Mouse (Mus musculus) ES-E14 (cell line): ENCODE measurements at regions not wholly inside any gene's neighbourhood (a gene's known extent, or its start where the extent isn't known, plus 50 kb on each side); places are given as distances from the start of the nearest gene placed in this dataset.

Source experiments
- DNase-seq: peaks from one replicate; pipeline ENCODE4 v3.0.0-alpha.2; 2013; ENCODE audit warnings: low read depth, low spot score
- H3K27ac ChIP-seq: 2 replicates; pipeline ENCODE4 v1.5.1; 2012; ENCODE audit warnings: low read depth, mild to moderate bottlenecking, low read length, moderate library complexity, mixed read lengths; ENCODE audit not compliant: poor library complexity, insufficient read depth, severe bottlenecking
- H3K36me3 ChIP-seq: 2 replicates; pipeline ENCODE4 v1.6.1; 2012; ENCODE audit warnings: mild to moderate bottlenecking, low read length, moderate library complexity, mixed read lengths; ENCODE audit not compliant: control insufficient read depth, poor library complexity, insufficient read depth, severe bottlenecking
- H3K4me1 ChIP-seq, 2 experiments: fragments of 150-350 bp in 1 of 2; sonication (generic) in 1 of 2; 2 replicates each; pipeline ENCODE4 v1.6.1; 2012; ENCODE audit warnings: low read length in 2 of 2, mild to moderate bottlenecking in 1 of 2, mixed read lengths in 1 of 2; ENCODE audit not compliant: control insufficient read depth in 2 of 2, insufficient read depth in 2 of 2, poor library complexity in 1 of 2
- H3K4me3 ChIP-seq, 2 experiments: fragments of 150-350 bp in 1 of 2; sonication (generic) in 1 of 2; 2 replicates each; pipeline ENCODE4 v1.5.1; 2012; ENCODE audit warnings: low read length in 2 of 2, low read depth in 1 of 2, mild to moderate bottlenecking in 1 of 2, mixed read lengths in 1 of 2; ENCODE audit not compliant: insufficient read depth in 1 of 2, poor library complexity in 1 of 2, severe bottlenecking in 1 of 2
- H3K9ac ChIP-seq: 2 replicates; pipeline ENCODE4 v1.6.1; 2012; ENCODE audit warnings: low read depth, mild to moderate bottlenecking, low read length, mixed read lengths; ENCODE audit not compliant: poor library complexity, insufficient read depth, severe bottlenecking
- H3K9me3 ChIP-seq: fragments of 150-350 bp; sonication (generic); 2 replicates; pipeline ENCODE4 v1.6.1; 2012; ENCODE audit warnings: low read depth, mild to moderate bottlenecking, low read length; ENCODE audit not compliant: control insufficient read depth, insufficient read depth
- CHD2 ChIP-seq: IDR thresholded peaks from 2 replicates; pipeline ENCODE4 v1.6.1; 2014; ENCODE audit warnings: mild to moderate bottlenecking, low read depth, low read length, inconsistent platforms
- HCFC1 ChIP-seq: IDR thresholded peaks from 2 replicates; pipeline ENCODE4 v1.6.1; 2012; ENCODE audit warnings: low read length, inconsistent platforms, borderline replicate concordance; ENCODE audit not compliant: insufficient read depth
- MAFK ChIP-seq: IDR thresholded peaks from 2 replicates; pipeline ENCODE4 v1.6.1; 2014; ENCODE audit warnings: mild to moderate bottlenecking, low read depth, low read length, inconsistent platforms; ENCODE audit not compliant: insufficient read depth
- ZC3H11A ChIP-seq: IDR thresholded peaks from 2 replicates; pipeline ENCODE4 v1.6.1; 2012; ENCODE audit warnings: low read depth, mild to moderate bottlenecking, inconsistent platforms, low read length, borderline replicate concordance
- ZNF384 ChIP-seq: IDR thresholded peaks from 2 replicates; pipeline ENCODE4 v1.6.1; 2012; ENCODE audit warnings: low read depth, low read length, inconsistent platforms
- in situ Hi-C, 2 experiments: fragments of 600-800 bp; cut with MboI; formaldehyde crosslinking; loops; one replicate each; pipeline ENCODE4 v1.15.1; 2025; ENCODE audit warnings: low sequenced_read_pairs in 2 of 2, inconsistent platforms in 1 of 2; ENCODE audit not compliant: unreplicated experiment in 2 of 2

DNA sequence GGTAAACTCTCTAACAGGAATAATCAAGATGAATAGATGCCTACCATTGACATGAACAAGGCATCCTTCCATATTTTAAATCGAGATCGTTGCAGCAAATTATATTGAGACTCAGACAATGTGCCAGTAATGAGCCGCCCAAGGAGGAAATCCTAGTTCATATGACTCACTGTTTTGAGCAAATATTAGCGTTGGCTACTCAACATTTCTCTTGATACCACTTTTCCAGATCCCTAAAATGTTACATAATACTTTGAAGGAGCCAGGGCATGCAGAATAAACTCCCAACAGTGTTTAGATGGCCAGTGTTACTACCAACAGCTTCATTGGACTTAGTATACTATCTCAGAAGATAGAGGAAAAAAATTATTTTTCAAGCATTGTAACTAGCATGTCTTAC is 700.6 kb upstream of the Sox9 start:
- Histone ChIP-seq H3K4me3 (no peak overlapping the region), H3K36me3 (no peaks in the 10 kb centered on the region), H3K9me3 (no peaks in the 10 kb centered on the region), H3K27ac (no peak overlapping the region), H3K9ac (no peak overlapping the region), H3K4me1 (no peaks in the 10 kb centered on the region)
- no peak for TF ChIP-seq MAFK
- TF ChIP-seq HCFC1 = no peak
- TF ChIP-seq CHD2 = no peak
- TF ChIP-seq ZNF384 = no peak
- TF ChIP-seq ZC3H11A = no peak
- DNase-seq = no peak
- in situ Hi-C loops = no loop called here

DNA sequence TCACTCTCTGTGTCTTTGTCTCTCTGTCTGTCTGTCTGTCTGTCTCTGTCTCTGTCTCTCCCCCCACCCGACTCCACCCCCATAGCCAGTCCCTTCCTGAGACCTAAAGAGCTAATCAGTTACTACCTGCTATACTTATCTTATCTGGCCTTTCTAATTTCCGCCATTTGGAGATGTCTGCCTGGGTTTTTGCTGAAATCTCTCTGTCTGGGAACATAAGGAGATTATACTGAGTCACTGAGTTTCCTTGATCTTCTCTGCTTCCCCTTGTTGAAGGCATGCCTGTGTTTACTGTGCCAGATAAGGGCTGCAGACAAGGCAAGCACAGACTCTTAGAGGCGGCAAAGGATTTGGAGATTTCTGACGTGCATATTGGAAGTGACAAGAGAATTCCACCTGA is 699.0 kb upstream of the Sox9 start:
- Histone ChIP-seq H3K9me3 (no peaks in the 10 kb centered on the region), H3K27ac (no peak overlapping the region), H3K4me3 (no peak overlapping the region), H3K36me3 (no peaks in the 10 kb centered on the region), H3K4me1 (no peaks in the 10 kb centered on the region), H3K9ac (no peak overlapping the region)
- in situ Hi-C loops = no loop called here
- DNase-seq = no peak
- no peak for TF ChIP-seq CHD2
- no peak for TF ChIP-seq MAFK
- TF ChIP-seq ZNF384 = no peak
- TF ChIP-seq ZC3H11A = no peak
- TF ChIP-seq HCFC1 = no peak

DNA sequence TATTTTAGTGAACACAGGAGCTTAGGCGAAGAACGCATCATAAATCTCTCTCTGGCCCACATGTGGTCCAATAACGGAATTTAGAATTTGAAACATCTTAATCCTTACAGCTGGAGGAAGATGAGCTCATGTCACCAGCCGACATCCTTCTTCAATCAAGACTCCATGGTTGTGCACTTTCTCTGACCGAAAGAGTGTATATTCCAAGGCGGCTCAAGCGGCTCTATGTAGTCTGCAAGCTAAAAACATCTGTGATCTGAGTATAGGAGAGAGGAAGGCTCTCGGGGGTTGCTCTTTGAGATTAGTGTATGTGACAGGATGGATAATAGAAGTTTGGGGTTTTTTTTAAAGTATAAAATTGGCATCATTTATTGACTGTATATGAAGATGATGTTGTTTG is 689.9 kb upstream of the Sox9 start:
- in situ Hi-C loops = no loop called here
- H3K4me3 ChIP-seq = no peak overlapping the region
- no peak overlapping the region for H3K27ac ChIP-seq
- no peaks in the 10 kb centered on the region for H3K9me3 ChIP-seq
- H3K4me1 ChIP-seq = no peaks in the 10 kb centered on the region
- no peak for DNase-seq
- H3K9ac ChIP-seq = no peak overlapping the region
- H3K36me3 ChIP-seq = no peaks in the 10 kb centered on the region
- TF ChIP-seq CHD2 (no peak), HCFC1 (no peak), ZNF384 (no peak), MAFK (no peak), ZC3H11A (no peak)

DNA sequence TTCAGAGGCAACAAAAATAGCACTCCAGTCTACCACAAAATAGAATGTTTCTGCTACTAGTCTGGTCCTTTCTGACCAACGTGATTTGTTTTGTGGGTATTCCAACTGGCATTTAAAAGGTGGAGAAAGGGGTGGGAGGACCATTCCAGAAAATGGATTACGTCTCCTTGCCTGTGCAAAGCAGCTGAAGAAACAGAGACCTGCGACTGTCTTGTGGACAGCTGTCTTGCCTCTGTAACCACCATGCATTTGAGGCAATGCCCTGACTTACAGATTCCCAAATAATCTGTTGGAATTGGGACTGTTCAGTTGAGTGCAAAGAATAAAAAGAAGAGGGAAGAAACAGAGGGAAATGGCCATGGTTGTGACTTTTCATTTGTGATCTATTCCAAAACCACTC is 687.0 kb upstream of the Sox9 start:
- Histone ChIP-seq H3K9ac (no peak overlapping the region), H3K36me3 (no peaks in the 10 kb centered on the region), H3K4me1 (no peaks in the 10 kb centered on the region), H3K9me3 (no peaks in the 10 kb centered on the region), H3K4me3 (no peak overlapping the region), H3K27ac (no peak overlapping the region)
- in situ Hi-C loops = no loop called here
- no peak for TF ChIP-seq CHD2
- TF ChIP-seq ZNF384 = no peak
- no peak for TF ChIP-seq HCFC1
- TF ChIP-seq ZC3H11A = no peak
- TF ChIP-seq MAFK = no peak
- DNase-seq = no peak

DNA sequence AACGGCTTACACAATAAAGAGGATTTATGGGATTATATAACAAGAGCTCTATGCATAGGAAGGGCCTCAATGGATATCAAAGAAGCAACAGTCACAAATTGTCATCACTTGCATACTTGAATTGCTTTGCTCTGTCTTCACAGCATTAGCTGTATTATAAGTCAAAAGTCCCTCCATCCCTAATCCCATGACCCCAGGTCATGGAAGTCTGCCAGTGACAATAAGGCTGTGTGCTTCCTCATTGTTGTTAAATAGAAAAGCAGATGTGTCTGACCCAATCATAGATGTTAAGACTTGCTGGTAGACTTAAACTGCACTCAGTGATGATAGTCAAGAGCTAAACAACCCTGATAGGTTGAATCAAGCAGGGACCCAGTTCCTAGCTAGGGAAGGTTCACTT is 683.9 kb upstream of the Sox9 start:
- no peaks in the 10 kb centered on the region for H3K9me3 ChIP-seq
- H3K27ac ChIP-seq = no peak overlapping the region
- no peak for TF ChIP-seq CHD2
- no peak for TF ChIP-seq MAFK
- TF ChIP-seq ZNF384 = no peak
- no peak for TF ChIP-seq HCFC1
- no peak for TF ChIP-seq ZC3H11A
- no peak overlapping the region for H3K4me3 ChIP-seq
- DNase-seq = no peak
- no peaks in the 10 kb centered on the region for H3K36me3 ChIP-seq
- in situ Hi-C loops = no loop called here
- no peaks in the 10 kb centered on the region for H3K4me1 ChIP-seq
- H3K9ac ChIP-seq = no peak overlapping the region
